Mouse (Mus musculus) yolk sac, embryonic 10.5 days (tissue): ENCODE results near the gene Cdkn1a.
A peak's percentile ranks its signal among the peaks of the same experiment; 100 is the strongest.
"Not testable (repeated sequence)": the region's sequence is repeated elsewhere in the genome, so short reads cannot be mapped to it uniquely, and the experiment has no call there.

Experiments
- DNase-seq: peaks from one replicate; pipeline ENCODE4 v3.0.0-alpha.2; 2017; ENCODE audit warnings: low spot score

The Cdkn1a gene

DNA sequence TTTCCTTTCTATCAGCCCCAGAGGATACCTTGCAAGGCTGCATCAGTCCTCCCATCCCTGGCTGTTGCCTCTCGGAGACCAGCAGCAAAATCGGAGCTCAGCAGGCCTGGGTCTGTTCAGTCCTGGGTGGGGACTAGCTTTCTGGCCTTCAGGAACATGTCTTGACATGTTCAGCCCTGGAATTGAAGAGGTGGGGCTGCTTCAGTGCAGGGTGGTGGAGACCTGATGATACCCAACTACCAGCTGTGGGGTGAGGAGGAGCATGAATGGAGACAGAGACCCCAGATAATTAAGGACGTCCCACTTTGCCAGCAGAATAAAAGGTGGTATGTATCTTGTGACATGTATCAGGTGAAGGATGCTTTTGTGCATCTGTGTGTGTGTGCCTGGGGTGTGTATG, at the start of gene Cdkn1a:
Gene Cdkn1a, plus strand, starts transcription at position 201 of the 400 bp plus-strand sequence.
- DNase-seq = no peak

DNA sequence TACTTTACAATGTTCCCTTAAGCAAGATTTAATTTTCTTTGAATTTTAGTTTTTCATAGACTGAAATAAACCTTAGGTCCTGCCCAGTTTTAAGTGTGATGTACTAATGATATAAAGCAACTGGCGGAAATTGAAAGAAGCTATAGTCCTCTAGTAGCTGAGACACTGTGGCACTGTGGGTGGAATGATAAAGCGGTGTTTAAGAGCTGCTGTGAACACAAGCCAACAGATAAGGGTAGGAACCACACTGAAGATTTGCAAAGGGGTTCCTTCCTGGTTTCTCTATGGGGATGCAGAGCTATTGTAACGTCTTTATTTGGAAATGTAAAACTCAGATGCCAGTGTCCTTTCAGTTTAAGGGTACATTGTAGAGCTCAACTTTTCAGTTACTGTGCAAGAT, 49.1 kb upstream of the Cdkn1a start:
- DNase-seq = not testable (repeated sequence)

DNA sequence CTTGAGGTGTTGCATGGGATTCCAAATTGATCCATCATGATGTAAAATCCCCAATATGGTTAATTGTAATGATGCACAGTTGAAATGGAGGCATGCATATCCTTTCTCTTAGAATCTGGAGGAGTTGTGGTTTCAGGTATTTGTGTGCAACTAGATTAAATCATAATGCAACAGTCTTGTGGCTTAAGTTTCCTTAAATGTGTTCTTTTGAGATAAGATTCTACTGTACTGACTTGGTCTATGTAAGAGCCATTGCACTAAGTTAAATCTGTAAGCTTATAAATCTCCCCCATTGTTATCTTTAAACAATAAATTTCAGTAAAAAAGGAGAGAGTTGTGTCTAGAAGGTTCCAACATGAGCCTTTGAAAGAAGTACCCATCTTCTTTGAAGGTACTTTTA, 48.2 kb upstream of the Cdkn1a start:
- DNase-seq = no peak

DNA sequence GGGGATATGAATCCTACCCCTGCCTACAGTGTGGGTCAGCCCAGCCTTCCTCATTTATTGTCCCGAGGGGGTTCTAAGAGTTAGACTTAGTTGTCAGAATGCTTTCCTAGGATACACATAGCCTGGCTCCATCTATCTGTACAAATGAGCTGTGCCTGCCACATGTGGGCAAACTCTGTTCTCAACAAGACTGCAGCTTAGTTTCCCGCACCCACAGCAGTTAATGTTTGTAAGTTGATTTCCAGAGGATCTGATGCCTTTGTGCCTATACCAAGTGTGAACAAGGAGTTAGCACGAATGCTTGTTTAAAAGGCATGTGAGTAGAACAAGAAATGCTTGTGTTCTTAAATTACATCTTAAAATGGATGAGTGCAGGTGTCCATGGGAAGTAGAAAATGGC, 47.2 kb upstream of the Cdkn1a start:
- DNase-seq = no peak

DNA sequence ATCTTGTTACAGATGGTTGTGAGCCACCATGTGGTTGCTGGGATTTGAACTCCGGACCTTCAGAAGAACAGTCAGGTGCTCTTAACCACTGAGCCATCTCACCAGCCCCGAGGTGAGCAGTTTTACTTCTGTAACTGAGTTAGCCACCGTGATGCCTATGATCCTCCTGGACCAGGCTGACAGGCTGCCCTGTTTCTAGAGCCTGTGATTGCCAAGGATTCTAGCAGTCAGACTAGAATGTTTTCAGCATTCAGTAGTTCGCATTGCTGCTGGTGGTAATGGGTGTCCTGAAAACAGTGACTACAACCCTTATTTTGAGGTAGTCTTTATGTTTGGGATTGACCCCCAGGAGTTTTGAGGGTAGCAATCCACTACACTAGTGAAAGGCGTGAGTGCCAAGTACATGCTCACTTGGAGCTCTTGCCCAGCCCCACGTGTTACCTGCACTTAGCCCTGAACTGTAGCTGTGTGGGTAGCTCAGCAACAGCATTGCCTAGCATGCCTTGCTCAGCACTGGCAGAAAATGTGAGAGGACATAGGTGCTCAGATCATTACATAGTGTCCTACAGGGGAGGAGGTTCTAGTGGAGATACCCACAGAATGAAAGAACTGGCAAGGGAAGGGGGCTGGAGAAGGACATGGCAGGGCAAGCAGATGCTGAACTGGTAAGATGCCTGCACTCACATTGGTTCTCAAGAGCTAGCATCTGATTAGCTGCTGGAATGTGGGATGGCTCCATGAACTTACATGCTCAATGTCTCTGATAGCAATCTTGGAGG, 46.4 kb upstream of the Cdkn1a start:
- DNase-seq = no peak

DNA sequence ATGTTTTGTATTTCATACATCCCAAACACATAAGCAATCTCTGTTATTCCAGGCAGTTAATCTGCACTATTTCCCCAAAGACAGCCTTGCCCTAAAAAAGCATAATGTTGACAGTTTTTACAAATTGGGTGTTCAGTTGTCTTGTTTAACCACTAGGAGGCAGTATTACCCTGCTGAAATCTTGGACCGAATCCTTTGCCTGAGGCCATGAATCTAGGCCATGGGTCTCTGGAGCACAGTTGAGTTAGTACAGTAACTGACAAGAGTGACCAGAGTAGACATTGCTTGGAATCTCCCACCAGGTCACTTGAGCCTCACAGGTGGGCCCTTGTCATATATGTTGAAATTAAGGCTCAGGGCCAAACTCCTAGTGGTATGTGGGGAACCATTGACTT, 45.9 kb upstream of the Cdkn1a start:
- no peak for DNase-seq

DNA sequence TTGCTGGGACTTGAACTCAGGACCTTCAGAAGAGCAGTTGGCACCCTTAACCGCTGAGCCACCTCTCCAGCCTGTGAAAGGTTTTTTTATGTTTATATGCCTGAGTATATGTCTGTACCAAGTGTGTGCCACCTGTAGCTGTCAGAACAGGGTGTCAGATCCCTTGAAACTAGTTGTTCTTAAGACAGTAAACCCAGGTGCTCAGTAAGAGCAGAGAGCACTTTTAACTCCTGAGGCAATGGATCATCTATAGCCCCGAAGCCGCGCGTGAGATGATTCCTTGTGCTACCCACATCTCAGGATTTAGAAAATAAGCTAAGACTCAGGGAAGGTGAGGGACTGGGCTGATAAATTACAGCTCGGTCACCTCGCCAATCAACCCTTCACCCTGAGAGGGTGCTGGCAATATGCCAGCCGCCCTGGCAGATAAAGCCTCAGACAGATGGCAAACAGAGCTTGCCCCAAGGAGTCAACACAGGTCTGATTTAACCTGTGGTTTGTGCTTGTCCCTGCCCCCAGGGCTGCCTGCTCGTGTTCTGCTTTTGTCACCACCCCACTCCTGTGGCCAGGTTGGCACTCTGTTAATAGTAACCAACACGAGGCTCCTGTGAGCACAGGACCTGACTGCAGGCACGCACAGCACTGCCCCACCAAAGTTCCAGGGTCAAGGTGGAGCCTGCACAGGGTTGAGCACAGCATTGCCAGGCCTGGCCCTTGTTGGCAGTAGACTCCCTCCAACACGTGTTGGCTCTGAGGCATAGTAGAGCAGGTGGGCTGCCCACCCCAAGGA, 44.8 kb upstream of the Cdkn1a start:
- no peak for DNase-seq

DNA sequence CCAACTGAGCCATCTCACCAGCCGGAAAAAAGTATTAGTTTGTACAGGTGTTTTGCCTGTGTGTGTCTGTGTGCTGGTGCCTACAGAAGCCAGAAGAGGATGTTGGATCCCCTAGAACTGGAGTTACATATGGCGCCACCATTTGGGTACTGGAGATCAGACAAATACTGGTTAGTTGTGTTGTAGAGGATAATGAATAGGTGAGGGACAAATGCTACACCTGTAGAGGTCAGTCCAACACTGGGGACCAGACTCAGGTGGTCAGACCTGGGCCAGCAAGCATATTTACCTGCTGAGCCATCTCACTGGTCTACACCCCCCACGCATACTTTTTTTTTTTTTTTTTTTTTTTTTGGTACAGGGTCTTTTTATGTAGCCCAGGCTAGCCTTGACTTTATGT, 43.9 kb upstream of the Cdkn1a start:
- no peak for DNase-seq

DNA sequence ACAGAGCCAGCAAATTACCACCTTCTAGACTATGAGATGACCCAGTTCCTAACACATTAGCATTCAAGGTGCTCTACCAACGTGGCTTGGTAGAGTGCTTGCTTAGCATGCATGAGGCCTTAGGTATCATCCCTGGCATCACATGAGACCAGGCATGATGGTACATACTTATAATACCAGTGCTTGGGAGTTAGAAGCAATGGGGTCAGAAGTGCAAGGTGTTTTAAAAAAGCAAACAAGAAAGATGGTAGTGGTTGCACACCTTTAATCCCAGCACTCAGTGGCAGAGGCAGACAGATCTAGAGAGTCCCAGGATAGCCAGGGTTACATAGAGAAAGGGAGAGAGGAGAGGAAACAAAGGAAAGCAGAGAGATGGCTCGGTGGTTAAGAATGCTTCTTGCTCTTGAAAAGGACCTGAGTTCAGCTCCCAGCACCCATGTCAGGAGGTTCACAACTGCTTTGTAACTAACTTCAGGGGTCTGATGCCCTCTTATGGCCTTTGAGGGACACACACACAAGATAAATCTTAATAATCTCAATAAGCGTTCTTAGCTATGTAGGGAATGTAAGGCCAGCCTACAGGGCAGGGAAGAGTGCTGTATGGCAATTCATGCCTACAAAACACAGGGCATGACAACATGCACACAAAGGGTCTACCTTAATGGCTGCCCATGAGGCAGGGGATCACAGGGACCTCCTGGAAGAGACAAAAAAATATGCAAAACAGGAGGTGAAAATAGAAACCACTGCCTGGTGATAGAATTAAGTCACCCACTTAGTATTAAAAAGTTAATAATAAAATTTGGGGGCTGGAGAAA, 42.9 kb upstream of the Cdkn1a start:
- no peak for DNase-seq

DNA sequence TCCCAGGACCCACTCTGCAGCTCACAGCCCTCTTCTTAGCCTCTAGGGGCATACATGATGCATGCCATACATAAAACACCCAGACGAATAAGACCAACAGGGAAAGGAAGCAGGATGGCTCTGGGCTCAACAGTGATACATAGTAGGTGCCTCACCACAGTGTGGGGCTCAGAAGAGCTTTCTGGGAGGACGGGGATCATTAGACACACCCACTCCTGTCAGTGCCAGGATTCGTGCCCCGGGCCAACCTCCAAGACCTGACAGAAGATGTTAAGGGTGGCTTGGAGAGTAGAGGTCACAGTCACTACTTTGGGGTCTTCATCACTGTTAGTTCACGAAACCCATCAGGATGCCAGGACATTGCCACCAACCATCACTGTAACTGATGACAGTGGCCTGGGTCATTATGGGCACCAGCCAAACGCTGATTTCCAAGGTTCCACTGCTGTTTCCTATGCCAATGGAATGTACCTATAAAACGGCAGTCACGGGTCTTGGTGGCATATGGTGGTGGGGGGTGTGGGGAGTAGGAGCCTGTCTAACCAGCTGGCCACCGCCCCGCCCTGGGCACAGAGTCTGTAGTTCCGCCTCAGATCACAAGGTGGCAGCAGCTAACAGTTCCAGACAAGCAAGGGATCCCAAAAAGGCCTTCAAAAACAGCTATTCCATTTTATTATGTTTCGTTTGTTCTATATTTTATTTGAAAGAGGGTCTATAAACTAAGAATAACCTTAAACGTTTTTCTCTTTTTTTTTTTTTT, 41.8 kb upstream of the Cdkn1a start:
- peak; percentile 73 for DNase-seq

DNA sequence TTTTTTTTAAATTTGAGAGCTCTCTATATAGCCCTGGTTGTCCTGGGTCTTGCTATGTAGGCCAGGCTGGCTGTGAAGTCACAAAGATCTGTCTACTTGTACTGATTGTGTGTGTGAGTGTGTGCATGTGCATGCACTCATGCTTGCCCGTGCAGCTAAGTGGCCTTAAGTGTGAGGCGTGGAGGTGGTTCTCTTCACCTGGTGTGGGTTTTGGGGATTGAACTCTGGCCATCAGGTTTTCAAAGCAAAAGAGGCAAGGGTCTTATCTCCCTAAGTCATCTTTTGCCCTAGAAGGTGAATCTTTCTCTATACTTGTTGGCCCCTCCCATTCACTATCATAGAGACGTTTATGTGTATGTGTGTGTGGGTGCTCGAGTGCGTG, 41.3 kb upstream of the Cdkn1a start:
- no peak for DNase-seq

DNA sequence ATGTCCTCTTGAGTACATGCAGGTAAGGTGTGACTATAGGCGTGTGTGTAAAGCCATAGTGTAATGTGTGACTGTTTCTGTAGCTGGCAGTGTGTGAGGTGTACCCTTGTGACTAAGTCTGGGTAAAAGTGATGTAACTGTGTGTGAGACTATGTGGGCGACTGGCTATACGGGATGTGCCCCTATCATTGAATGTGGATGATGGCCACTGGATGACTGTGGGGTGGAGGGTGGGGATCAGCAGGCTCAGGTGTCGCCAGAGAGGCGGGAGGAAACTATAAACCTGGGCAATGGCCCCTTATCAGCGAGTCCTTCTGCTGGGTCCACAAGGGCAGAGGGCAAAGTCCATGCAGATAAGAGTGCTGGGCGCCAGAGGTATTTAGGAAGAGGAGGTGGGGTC, 40.9 kb upstream of the Cdkn1a start:
- peak; percentile 86 for DNase-seq

DNA sequence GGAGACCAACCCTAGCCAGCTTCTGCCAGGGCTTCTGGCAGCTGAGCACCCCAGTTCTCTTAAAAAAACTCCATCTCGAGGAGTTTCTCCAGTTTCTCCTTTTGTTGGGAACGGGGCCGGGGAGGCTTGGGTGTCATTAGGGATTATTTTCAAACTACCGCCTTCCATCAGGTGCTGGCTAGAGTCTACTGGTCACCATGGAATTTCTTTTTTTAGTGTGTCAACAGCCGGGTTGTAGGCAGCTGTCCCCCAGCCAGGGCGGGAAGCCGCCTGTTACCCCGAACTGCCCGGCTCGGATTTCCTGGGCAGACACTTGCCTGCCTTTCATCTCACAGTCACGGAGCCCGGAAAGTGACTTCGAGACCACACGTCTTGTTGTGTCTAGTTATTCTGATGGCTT, 40.0 kb upstream of the Cdkn1a start:
- no peak for DNase-seq

DNA sequence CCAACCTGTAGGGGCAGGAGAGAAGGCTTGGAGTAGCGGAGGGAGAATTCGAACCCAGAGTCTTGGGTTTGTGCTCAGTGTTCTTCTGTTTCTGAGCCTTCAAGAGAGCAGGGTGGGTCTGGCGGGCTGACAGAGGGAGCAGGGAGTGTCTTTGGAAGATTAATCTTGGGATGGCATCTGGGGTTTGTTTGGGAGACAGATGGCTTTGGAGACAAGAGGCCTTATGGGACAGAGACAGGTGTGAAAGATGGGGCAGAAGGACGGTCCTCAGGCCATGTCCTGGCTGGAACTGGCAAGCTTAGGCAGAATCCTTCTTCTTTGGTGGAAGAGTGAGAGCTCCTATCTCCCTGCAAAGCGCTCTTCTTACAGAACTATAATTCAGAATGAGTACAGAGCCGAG, 37.7 kb upstream of the Cdkn1a start:
- no peak for DNase-seq

DNA sequence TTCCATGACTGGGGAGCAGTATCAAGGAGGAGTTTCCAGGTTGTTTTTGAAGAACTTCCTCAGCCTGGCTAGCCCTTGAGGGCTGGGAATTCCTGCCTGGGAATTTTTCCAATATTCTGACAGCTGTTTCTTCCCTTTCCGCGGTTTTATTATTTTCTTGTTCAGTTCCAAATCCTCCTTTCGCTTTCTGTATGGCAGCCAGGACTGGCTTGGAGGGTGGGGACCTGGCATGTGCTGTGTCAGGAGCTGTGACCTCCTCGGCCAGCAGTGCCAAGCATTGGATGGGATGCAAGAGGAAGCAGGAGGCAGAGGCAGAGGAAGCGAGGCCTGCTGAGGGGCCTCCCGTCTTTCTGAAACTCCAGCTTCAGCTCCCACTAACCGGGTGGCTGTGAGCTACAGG, 36.9 kb upstream of the Cdkn1a start:
- DNase-seq = no peak

DNA sequence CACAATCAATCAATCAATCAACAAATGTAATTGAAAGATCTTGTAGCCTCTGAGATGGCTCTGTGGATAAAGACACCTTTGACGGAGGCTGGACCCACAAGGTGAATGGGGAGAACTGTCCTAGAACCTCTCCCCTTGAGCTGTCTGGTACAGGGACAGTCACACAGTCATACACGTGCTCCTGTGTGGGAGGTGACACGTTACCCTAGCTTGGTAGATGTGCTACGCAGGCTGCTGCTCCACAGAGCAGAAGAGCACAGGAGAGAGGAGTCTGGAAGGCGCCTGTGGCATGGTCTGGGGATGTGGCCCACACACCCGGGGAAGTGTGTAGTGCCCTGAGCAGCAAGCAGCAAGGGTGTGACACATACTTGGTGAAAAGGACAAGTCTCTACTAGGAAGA, 36.3 kb upstream of the Cdkn1a start:
- DNase-seq = no peak

DNA sequence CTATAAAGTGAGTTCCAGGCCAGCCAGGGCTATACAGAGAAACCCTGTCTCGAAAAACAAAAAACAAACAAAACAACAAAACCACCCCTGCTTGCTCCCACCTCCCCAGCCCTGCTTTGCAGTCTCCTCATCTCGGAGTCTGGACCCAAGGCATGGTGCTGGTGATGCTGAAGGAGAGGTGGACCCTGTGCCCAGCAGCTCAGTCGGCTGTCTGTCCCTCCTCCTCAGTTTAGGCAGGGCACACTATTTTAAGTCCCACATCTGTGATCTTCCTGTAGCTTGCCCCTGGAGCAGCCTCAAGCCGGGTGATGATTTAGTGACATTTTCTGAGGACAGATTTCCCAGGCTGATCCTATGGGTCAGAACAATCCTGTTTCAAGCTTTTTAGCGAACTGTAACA, 35.2 kb upstream of the Cdkn1a start:
- no peak for DNase-seq

DNA sequence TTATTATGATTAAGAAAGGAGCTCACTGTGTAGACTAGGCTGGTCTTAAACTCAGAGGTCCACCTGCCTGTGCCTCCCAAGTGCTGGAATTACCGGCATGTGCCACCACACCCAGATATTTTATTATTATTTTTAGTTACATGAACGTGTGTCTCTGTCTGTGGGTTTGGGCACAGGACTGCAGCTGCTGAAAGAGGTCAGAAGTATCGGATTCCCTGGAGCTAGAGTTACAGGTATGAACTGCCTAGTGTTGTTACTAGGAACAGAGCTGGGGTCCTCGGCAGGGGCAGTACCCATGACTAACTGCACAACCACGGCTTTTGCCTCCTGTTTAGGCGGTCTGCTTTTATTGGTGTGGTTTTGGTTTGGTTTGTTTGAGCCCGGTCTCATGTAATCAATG, 34.6 kb upstream of the Cdkn1a start:
- no peak for DNase-seq

DNA sequence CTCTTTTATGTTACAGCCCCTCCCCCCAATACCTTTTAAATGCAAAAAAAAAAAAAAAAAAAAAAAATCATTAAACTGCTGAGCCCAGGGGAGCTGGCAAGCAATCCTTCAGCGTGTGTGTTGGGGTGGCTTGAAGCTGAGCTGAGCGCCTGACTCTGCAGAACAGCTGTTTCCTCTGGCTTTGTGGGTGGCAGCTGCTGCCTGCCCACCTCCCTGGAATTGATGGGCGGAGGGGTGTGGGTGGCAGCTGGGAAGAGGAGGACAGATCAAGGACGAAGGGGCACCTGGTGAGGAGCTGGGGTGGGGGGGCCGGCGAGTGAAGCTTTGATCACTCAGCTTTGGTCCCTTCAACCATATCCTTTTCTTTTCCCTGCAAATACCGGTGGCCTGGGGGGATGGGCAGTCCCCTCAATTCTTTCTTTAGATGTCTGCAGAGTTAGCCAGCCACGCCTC, 34.1 kb upstream of the Cdkn1a start:
- no peak for DNase-seq

DNA sequence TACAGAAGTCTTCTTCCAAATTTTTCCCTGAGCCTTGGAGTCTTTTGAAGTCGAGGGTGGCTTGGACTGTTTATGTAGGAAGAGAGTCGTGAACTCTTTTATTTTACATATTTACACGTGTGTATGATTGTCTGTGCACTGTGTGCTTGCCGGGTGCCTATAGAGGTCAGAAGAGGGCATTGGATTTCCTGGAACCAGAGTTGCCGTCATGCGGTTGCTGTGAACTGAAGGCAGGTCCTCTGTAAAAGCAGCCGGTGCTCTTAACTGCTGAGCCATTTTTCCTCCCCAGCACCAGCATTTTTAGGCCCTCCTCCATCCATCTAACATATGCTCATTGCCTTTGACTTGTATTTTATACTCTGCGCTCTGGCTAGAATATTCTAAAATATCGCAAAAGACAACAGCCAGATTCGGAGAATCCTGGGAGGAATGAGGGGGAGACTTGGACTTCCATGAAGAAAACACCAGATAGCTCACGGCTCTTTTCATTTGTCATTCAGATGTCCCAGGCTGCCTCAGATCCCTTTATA, 33.4 kb upstream of the Cdkn1a start:
- DNase-seq = no peak

DNA sequence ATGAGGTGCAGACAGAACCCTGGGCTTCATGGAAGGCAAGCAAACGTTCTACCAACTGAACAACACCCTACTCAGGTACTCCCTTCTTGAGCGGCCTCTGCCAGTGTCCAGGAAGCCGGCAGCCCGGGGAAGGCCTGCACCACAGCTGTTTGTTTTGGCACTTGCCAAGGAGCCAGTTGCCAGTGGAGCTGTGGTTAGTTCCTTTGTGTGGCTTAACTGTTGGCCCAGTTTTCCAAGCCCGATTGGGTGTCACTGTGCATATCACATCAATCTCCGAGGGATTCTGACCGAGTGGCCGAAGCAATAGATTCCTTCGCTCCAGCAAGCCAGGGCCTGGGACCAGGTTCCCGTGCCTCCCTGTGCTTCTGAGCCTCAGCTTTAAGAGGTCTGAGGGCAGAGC, 32.8 kb upstream of the Cdkn1a start:
- no peak for DNase-seq

DNA sequence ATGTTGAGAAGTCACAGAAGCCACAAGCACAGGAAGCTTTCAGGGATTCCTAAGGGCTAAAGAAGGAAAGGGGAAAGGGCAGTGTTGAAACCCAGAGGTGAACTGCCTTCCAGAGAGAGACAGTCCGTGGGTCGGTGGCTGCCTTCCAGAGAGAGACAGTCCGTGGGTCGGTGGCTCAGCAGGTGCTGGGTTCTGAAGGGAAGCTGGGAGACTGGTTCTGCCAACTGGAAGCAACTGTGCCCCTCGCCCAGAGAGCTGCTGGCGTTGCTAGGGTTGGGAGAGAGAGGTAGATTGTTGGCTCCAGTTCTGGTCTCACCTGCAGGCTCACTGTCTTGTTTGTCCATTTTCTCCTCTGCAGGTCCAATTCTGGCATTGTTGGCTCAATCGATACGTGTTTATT, 32.3 kb upstream of the Cdkn1a start:
- DNase-seq = no peak
